Mouse (Mus musculus): Measurements from ENCODE around the gene Pagr1a. TPM values are rescaled to one million over a fixed set of nuclear protein-coding genes. Genes with fewer than 3 reads are reported as not detected.

The Pagr1a gene
- polyA plus RNA-seq, 1 experiment from 2014 or later, result 56.6 TPM

DNA sequence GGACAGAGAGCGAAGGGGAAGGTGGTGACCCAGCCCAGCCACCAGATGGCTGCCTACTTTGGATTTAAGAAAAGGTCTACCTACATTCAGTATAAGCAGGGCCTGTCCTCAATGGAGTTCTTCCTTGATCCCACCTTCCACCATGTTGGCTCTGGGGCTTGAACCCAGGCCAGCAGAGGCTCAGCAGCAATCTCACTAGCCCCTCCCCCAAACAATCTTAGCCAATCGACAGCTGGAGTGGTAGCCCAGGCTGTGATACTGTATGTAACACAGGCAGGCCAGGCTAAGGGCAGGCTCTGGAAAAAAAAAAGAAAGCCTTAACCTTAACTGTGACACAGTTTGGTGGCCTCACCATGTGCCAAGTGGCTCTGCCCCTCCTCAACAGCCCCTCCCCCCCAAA lies 5.4 kb downstream of the Pagr1a start:
- Histone ChIP-seq H3K4me2 (ENCODE audit: low read depth, low read length) (no peak overlapping the region), H3K4me1 (ENCODE audit: control insufficient read depth, insufficient read depth, low read length) (peaks cover 37% of the 10 kb centered on the region), H3K36me3 (ENCODE audit: control insufficient read depth, insufficient read depth, low read length) (peaks cover 8% of the 10 kb centered on the region; the same call in 1 of the 2 replicates), H3K9ac (ENCODE audit: low read length) (no peak overlapping the region), H3K27ac (ENCODE audit: low read length) (no peak overlapping the region), H3K27me3 (ENCODE audit: control insufficient read depth, insufficient read depth, low read length) (no peaks in the 10 kb centered on the region), H3K4me3 (replicated peaks; ENCODE audit: low read length) (no peak overlapping the region), H3K9me3 (replicated peaks; ENCODE audit: control insufficient read depth, low read length) (no peaks in the 10 kb centered on the region)
- 60% methylated on average over 2 of the region's 2 CpGs for WGBS
- ATAC-seq (ENCODE audit: insufficient read depth, low FRiP score), result no peak

DNA sequence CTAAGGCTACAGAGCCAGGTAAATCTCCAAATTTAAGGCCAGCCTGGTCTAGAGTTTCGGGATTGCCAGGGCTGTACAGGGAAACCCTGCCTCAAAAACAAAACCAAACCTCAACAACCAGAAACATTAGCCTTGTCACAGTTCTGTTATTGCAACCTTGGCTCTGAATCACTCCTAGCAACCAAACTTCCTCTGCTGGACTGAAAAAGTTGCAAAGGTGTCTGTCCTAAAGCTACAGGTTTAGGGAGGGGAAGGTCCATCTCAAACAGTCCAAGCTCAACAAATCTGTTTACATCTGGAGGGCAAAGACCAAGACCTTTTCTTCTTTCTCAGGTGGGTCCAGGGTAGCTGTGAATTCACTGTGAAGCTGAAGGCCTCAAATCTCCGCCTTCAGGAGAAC lies 6.1 kb downstream of the Pagr1a start:
- Histone ChIP-seq H3K4me2 (ENCODE audit: low read depth, low read length) (no peak overlapping the region), H3K4me1 (ENCODE audit: control insufficient read depth, insufficient read depth, low read length) (peaks cover 39% of the 10 kb centered on the region), H3K27me3 (ENCODE audit: control insufficient read depth, insufficient read depth, low read length) (no peaks in the 10 kb centered on the region), H3K27ac (ENCODE audit: low read length) (no peak overlapping the region), H3K9me3 (replicated peaks; ENCODE audit: control insufficient read depth, low read length) (no peaks in the 10 kb centered on the region), H3K9ac (ENCODE audit: low read length) (no peak overlapping the region), H3K36me3 (ENCODE audit: control insufficient read depth, insufficient read depth, low read length) (peaks cover 8% of the 10 kb centered on the region; the same call in 1 of the 2 replicates), H3K4me3 (replicated peaks; ENCODE audit: low read length) (no peak overlapping the region)
- ATAC-seq (ENCODE audit: insufficient read depth, low FRiP score), result no peak
- 85% methylated on average over 2 of the region's 2 CpGs for WGBS

DNA sequence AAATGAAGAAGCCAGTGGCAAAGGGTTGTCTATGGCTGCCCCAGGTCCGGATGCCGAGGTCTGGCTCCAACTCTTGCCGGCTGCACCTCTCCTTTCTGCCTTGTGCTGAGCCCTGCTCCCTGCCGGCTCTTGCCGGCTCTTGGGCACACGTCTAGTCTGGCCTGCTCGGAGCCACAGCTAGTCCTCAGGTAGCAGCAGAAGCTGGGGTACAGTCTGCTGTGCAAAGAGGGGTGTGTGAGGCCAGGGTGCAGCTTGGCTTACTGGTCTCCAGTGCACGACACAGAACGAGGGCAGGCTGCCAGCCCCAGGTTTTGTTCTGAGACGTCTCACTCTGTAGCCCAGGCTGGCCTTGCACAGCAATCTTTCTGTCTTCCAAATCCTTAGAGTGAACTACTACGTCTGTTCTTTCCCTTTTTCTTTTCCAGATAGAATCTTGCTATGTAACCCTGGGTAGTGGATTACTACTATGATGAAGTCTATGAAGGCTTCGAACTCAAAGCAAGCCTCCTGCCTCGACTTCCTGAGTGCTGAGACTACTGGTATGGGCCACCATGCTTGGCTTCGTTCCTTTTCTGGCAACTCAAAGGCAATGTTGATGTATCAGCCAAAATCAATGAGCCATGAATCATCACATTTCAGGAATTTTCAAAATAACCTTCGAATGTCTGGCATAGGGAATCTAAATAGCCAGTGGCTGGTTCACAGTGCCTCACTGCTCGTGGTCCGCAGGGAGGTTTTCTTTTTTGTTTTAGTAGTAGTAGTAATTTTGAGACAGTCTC lies 7.7 kb downstream of the Pagr1a start:
- WGBS, result 77% methylated on average over 17 of the region's 17 CpGs
- Histone ChIP-seq H3K9ac (ENCODE audit: low read length) (peak overlapping the region; percentile 37; the same call in 1 of the 2 replicates), H3K36me3 (ENCODE audit: control insufficient read depth, insufficient read depth, low read length) (no peaks in the 10 kb centered on the region), H3K4me1 (ENCODE audit: control insufficient read depth, insufficient read depth, low read length) (peaks cover 27% of the 10 kb centered on the region), H3K27ac (ENCODE audit: low read length) (peak overlapping the region; percentile 86), H3K4me3 (replicated peaks; ENCODE audit: low read length) (no peak overlapping the region), H3K27me3 (ENCODE audit: control insufficient read depth, insufficient read depth, low read length) (no peaks in the 10 kb centered on the region), H3K9me3 (replicated peaks; ENCODE audit: control insufficient read depth, low read length) (no peaks in the 10 kb centered on the region), H3K4me2 (ENCODE audit: low read depth, low read length) (no peak overlapping the region)
- ATAC-seq (ENCODE audit: insufficient read depth, low FRiP score), result no peak

DNA sequence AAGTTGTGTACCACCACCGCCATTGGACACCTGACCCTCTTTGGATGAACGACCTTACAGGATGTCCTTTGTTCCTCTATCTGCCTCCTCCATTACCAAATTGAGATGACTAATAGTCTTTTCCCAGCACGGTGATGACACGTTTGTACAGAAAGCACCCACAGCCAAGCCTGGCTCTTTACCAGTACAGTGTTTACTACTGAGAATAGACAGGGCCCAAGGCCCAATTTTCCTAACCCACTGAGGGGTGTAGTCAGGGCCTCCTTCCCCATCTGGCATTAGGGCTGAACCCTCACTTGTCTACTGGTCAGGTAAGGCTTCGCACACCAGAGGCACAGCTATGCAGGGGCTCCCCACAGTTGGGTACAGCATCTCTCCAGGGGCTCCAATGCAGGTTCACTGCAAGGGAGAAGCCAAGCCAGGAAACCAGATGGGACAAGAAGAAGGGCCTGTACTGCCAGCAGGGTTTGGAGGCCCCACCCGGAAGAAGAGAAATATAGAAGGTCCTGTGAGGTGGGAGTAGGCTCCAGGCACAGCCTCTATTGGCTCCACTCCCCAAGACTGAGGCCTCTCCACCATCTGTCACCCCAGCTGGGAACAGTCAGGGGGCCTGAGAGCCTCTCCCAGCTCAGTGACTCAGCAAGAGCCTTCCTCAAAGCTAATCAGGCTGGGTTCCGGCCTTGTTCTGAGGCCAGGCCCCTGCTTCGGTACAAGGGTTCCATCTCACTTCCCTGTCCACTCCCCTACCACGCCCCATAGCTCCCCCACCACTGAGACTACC lies 8.7 kb downstream of the Pagr1a start:
- 28% methylated on average over 9 of the region's 9 CpGs for WGBS
- Histone ChIP-seq H3K27ac (ENCODE audit: low read length) (peak overlapping the region; percentile 86), H3K9me3 (replicated peaks; ENCODE audit: control insufficient read depth, low read length) (no peaks in the 10 kb centered on the region), H3K27me3 (ENCODE audit: control insufficient read depth, insufficient read depth, low read length) (no peaks in the 10 kb centered on the region), H3K36me3 (ENCODE audit: control insufficient read depth, insufficient read depth, low read length) (no peaks in the 10 kb centered on the region), H3K9ac (ENCODE audit: low read length) (peak overlapping the region; percentile 37), H3K4me2 (ENCODE audit: low read depth, low read length) (peak overlapping the region; percentile 19), H3K4me1 (ENCODE audit: control insufficient read depth, insufficient read depth, low read length) (peaks cover 20% of the 10 kb centered on the region), H3K4me3 (replicated peaks; ENCODE audit: low read length) (no peak overlapping the region)
- peak; percentile 96 for ATAC-seq (ENCODE audit: insufficient read depth, low FRiP score)

DNA sequence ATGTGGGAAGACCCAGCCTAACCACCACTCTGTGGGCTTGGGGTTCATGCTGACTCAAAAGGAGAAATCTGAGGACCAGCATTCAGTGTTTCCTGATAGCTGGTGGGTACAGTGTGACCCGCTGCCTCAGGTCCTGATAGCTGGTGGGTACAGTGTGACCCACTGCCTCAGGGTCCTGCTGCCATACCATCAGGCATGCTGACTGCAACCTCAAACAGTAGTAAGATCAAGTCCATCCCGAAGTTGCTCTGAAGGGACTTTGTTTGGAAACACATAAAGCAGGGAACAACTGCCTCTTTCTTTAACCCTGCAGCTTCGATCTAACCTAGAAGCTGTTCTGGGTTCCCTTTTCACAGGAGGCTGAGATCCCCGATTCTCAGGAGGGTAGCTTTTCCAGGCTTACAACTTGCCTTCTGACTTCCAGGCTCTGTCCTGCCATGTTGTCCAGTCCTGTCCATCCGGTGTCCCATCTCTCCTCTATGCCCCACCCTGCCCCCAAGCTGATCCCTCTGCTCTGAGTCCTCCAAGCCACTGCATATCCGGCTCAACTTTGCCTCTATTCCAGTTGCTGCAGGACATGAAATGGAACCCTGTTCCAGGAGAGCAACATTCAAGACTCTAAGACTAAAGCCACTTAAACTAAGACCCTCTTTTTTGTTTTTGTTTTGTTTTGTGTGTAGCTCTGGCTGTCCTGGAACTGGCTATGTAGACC lies 9.7 kb downstream of the Pagr1a start:
- H3K36me3 ChIP-seq (ENCODE audit: control insufficient read depth, insufficient read depth, low read length), result no peaks in the 10 kb centered on the region
- H3K4me1 ChIP-seq (ENCODE audit: control insufficient read depth, insufficient read depth, low read length), result peaks cover 19% of the 10 kb centered on the region
- ATAC-seq (ENCODE audit: insufficient read depth, low FRiP score), result no peak
- H3K4me2 ChIP-seq (ENCODE audit: low read depth, low read length), result no peak overlapping the region
- H3K27ac ChIP-seq (ENCODE audit: low read length), result peak overlapping the region; percentile 86; the same call in 1 of the 2 replicates
- 83% methylated on average over 6 of the region's 6 CpGs for WGBS
- H3K4me3 ChIP-seq (replicated peaks; ENCODE audit: low read length), result no peak overlapping the region
- H3K9ac ChIP-seq (ENCODE audit: low read length), result 0 out of 2 replicates have a peak overlapping the region, but pooled peaks have one; percentile 4
- no peaks in the 10 kb centered on the region for H3K9me3 ChIP-seq (replicated peaks; ENCODE audit: control insufficient read depth, low read length)
- no peaks in the 10 kb centered on the region for H3K27me3 ChIP-seq (ENCODE audit: control insufficient read depth, insufficient read depth, low read length)

DNA sequence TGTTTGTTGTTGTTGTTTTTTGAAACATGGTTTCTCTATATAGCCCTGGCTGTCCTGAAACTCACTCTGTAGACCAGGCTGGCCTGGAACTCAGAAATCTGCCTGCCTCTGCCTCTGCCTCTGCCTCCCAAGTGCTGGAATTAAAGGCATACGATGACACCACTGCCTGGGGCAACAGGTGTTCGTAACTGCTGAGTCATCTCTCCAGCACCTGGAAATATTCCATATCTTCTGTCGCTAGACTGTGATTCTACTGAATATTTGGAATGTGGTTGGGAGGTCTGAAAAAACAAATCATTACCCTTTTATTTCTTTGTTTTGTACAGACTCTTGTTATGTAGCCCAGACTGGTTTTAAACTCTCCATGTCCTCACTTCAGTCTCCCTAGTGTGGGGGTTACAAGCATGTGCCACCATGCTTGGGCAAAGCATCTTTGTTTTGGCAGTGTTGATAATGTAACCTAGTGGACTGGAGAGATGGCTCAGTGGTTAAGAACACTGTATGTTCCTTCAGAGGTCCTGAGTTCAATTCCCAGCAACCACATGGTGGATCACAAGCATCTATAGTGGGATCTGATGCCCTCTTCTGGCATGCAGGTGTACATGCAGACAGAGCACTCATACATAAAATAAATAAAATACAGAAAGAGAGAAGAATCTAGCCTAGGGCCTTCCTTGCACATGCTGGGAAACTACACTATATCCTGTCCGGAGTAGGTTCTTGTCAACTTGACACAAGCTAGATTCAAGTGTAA lies 12.9 kb downstream of the Pagr1a start:
- whole genome bisulfite sequencing, result 73% methylated on average over 4 of the region's 4 CpGs
- Histone ChIP-seq H3K4me1 (ENCODE audit: control insufficient read depth, insufficient read depth, low read length) (peaks cover 17% of the 10 kb centered on the region), H3K27ac (ENCODE audit: low read length) (no peak overlapping the region), H3K9me3 (replicated peaks; ENCODE audit: control insufficient read depth, low read length) (no peaks in the 10 kb centered on the region), H3K4me3 (replicated peaks; ENCODE audit: low read length) (no peak overlapping the region), H3K9ac (ENCODE audit: low read length) (no peak overlapping the region), H3K36me3 (ENCODE audit: control insufficient read depth, insufficient read depth, low read length) (no peaks in the 10 kb centered on the region), H3K27me3 (ENCODE audit: control insufficient read depth, insufficient read depth, low read length) (no peaks in the 10 kb centered on the region), H3K4me2 (ENCODE audit: low read depth, low read length) (no peak overlapping the region)
- ATAC-seq (ENCODE audit: insufficient read depth, low FRiP score), result no peak

DNA sequence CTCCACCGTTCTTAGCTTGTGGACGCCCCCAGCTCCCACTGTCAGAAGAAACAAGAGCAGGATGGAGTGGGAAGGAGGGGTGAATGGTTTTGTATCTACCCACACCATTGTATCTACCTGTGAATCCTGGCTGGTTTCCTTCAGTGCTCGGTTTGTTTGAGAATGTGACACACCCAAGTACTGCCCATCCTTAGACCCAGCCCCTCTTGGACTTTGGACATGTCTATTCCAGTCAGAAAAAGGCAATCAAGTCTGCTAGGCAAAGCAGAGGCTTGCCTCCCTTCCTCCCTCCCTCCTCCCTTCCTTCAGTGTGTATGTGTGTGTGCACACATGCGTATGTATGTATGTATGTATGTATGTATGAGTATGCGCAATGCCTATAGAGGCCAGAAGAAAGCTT lies 13.5 kb downstream of the Pagr1a start:
- Histone ChIP-seq H3K27me3 (ENCODE audit: control insufficient read depth, insufficient read depth, low read length) (no peaks in the 10 kb centered on the region), H3K9ac (ENCODE audit: low read length) (no peak overlapping the region), H3K4me2 (ENCODE audit: low read depth, low read length) (no peak overlapping the region), H3K36me3 (ENCODE audit: control insufficient read depth, insufficient read depth, low read length) (no peaks in the 10 kb centered on the region), H3K27ac (ENCODE audit: low read length) (no peak overlapping the region), H3K4me3 (replicated peaks; ENCODE audit: low read length) (no peak overlapping the region), H3K4me1 (ENCODE audit: control insufficient read depth, insufficient read depth, low read length) (peaks cover 11% of the 10 kb centered on the region), H3K9me3 (replicated peaks; ENCODE audit: control insufficient read depth, low read length) (no peaks in the 10 kb centered on the region)
- 75% methylated on average over 5 of the region's 5 CpGs for WGBS
- peak; percentile 8; the same call in 1 of the 2 replicates for ATAC-seq (ENCODE audit: insufficient read depth, low FRiP score)

DNA sequence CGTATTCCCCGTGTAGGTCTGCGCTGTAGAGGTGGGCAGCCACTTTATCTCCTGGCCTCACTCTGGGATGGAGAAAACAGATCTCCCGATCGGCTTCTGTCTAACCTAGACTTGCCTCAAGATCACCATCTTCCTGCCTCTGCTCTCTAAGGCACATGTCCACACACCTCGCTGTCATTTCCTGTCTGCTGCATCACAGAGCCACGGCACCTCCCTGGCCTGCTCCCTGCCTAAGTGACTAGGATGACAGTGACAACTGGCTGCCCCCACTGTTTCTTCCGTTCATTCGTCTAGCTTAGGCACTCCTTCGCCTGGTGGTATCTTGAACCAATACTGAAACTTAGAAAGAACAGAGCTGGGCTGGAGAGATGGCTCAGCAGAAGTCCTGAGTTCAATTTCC lies 17.6 kb downstream of the Pagr1a start:
- H3K9ac ChIP-seq (ENCODE audit: low read length), result no peak overlapping the region
- WGBS, result 72% methylated on average over 10 of the region's 10 CpGs
- H3K36me3 ChIP-seq (ENCODE audit: control insufficient read depth, insufficient read depth, low read length), result 0 out of 2 replicates have a peak, but pooled peaks cover 4% of the 10 kb centered on the region
- H3K27me3 ChIP-seq (ENCODE audit: control insufficient read depth, insufficient read depth, low read length), result no peaks in the 10 kb centered on the region
- no peak overlapping the region for H3K4me3 ChIP-seq (replicated peaks; ENCODE audit: low read length)
- H3K9me3 ChIP-seq (replicated peaks; ENCODE audit: control insufficient read depth, low read length), result no peaks in the 10 kb centered on the region; the same call in 1 of the 2 replicates
- no peak for ATAC-seq (ENCODE audit: insufficient read depth, low FRiP score)
- H3K4me1 ChIP-seq (ENCODE audit: control insufficient read depth, insufficient read depth, low read length), result no peaks in the 10 kb centered on the region
- no peak overlapping the region for H3K4me2 ChIP-seq (ENCODE audit: low read depth, low read length)
- no peak overlapping the region for H3K27ac ChIP-seq (ENCODE audit: low read length)
